Mouse (Mus musculus) testis, postnatal 14 days (tissue): ENCODE results near the gene Pcbp2.

Experiments used
- DNase-seq: peaks from one replicate; pipeline ENCODE4 v3.0.0; 2021; ENCODE audit warnings: low spot score

Pcbp2 gene

GRCm38 (mm10) chr15:102527936-102528335, 57.6 kb downstream of the Pcbp2 start:
- DNase-seq, result no peak

GRCm38 (mm10) chr15:102528396-102528795, 58.1 kb downstream of the Pcbp2 start:
- no peak for DNase-seq

GRCm38 (mm10) chr15:102530566-102530965, 60.2 kb downstream of the Pcbp2 start:
- DNase-seq, result no peak

GRCm38 (mm10) chr15:102531586-102531985, 61.2 kb downstream of the Pcbp2 start:
- no peak for DNase-seq

DNA sequence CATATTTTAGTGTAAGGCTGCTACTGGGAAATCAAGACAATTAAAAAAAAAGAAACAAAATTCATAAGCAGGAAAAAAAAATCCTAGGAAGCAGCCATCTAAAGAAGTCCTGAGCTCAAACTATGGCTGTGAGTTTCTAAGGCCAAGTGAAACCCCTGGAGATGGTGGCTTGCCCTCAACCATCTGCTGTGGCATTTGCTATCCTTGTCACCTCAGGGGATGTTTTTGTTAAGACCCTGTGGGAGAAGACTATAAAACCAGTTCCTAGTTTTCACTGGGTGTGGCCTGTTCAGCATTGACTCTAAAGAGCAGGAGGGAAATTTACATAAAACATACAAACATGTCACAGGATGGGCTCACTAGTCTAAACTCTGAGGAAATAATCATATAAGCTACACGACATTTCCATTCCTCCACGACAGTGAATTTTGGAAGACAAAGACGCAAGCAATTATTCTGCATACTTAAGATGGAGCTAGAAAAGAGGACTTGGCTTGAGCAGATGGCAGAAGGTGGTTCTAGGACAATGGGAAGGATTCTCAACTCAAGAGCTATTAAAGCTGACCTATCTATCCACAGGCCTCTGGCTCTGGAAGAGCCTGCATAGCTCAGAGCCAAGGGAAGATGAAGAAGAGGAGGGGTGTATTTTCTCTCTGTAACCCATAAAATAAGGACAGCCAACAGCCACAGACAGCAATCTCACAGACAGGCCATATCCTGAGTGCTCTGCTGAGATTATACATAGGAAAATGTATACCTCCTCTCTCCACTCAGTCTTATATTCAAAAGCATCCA, 62.0 kb downstream of the Pcbp2 start:
- DNase-seq, result no peak

DNA sequence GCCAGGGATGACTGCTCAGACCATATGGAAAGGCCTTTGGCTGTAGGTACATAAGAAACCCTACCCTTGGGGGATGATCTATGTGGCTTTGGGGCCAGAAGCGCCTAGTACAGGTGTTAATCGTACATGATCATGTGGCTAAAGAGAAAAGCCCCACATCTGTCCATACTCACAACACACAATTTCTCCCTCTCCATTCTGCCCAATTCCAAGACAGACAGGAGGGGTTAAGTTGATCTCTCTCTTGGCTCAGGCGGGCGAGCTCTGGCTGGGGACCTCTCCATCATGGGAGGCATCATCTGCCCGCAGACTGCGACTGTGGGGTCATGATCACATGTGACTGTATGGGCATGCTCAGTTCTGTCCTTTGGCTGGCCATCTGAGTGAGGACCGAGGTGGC, 63.6 kb downstream of the Pcbp2 start:
- DNase-seq, result no peak

- DNase-seq, result no peak
Observed at GRCm38 (mm10) chr15:102544801-102545200, 74.5 kb downstream of the Pcbp2 start.

DNA sequence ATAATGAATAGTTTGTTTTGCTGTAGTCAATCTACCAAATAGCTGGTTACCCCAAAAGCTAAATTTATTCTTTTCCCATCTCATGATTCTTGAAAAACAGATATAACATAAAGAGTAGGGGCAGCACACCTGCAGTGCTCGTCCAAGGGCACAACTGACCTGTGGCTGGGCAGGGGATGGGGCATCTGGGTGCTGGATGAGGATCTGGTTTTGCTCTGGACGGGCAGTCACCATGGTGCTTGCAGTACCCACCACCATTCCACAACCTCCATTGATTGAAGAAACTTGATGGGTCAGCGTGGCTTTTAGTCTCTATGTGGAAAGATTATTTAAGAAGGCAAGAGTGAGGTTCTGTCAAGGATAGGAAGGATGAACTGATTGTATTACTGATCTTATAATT, 75.9 kb downstream of the Pcbp2 start:
- no peak for DNase-seq

- DNase-seq, result no peak
Observed at GRCm38 (mm10) chr15:102546677-102547427, 76.5 kb downstream of the Pcbp2 start.

- DNase-seq, result no peak
Observed at GRCm38 (mm10) chr15:102547478-102547877, 77.1 kb downstream of the Pcbp2 start.
